Mouse (Mus musculus): ENCODE measurements around the gene Krt33a. TPM values are rescaled to one million over a fixed set of nuclear protein-coding genes. Genes with fewer than 3 reads are reported as not detected.

Krt33a gene
- total and polyA plus RNA-seq, 3 experiments: not detected

DNA sequence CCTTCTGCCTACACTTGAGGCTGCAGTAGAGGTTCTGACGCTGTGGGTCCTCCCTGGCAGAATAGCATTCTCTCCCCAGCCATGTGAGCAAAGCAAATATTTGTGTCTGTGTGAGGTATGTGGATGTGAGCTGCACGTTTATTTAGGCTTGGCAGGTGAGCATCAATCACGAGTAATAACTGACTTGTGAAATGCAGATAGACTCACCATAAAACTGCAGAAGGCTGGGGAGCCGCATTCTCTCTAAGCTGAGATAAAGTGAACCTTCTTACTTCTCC is 21.7 kb downstream of the Krt33a start:
- no peaks in the 10 kb centered on the region for H3K4me1 ChIP-seq (ENCODE audit: control insufficient read depth in 1 of 2, insufficient read depth in 2 of 2)
- H3K9ac ChIP-seq (ENCODE audit: insufficient read depth, low read depth): no peak overlapping the region
- H3K27me3 ChIP-seq (replicated peaks): peaks cover 78% of the 10 kb centered on the region
- H3K4me3 ChIP-seq (replicated peaks in 1 of 3; ENCODE audit: low read depth in 2 of 3, low read length in 2 of 3, poor library complexity in 1 of 3): no peak overlapping the region
- no peaks in the 10 kb centered on the region for H3K9me3 ChIP-seq (replicated peaks; ENCODE audit: low read length)
- H3K79me2 ChIP-seq (replicated peaks; ENCODE audit: control insufficient read depth, extremely low read depth, insufficient read depth, poor library complexity, severe bottlenecking): no peaks in the 10 kb centered on the region
- DNase-seq (ENCODE audit: extremely low read depth): no peak
- TF ChIP-seq NRF1 (IDR thresholded peaks at IDR 0.05; ENCODE audit: low read depth, low read length) (no peak), TCF12 (IDR thresholded peaks at IDR 0.05; ENCODE audit: low read depth, low read length) (no peak), ZKSCAN1 (IDR thresholded peaks at IDR 0.05; ENCODE audit: borderline replicate concordance, low read depth, low read length) (no peak), ZC3H11A (IDR thresholded peaks at IDR 0.05; ENCODE audit: low read depth, low read length) (no peak), CHD2 (IDR thresholded peaks at IDR 0.05; ENCODE audit: low read length) (no peak)
- in situ Hi-C loops (cut with MboI; ENCODE audit: low pct_ligation_motif_present, low pct_unique_long_range_greater_than_20kb, low sequenced_read_pairs) (no loop called here), dilution Hi-C loops (cut with MboI; ENCODE audit: extremely low pct_ligation_motif_present, extremely low pct_unique_long_range_greater_than_20kb, low sequenced_read_pairs) (no loop called here)
- H3K27ac ChIP-seq (ENCODE audit: insufficient read depth, low read depth): no peak overlapping the region
- no peak overlapping the region for H3K4me2 ChIP-seq (ENCODE audit: insufficient read depth, low read depth, poor library complexity, severe bottlenecking)
- H3K36me3 ChIP-seq (replicated peaks in 1 of 2; ENCODE audit: control insufficient read depth in 1 of 2, insufficient read depth in 1 of 2, low read length in 1 of 2): no peaks in the 10 kb centered on the region

DNA sequence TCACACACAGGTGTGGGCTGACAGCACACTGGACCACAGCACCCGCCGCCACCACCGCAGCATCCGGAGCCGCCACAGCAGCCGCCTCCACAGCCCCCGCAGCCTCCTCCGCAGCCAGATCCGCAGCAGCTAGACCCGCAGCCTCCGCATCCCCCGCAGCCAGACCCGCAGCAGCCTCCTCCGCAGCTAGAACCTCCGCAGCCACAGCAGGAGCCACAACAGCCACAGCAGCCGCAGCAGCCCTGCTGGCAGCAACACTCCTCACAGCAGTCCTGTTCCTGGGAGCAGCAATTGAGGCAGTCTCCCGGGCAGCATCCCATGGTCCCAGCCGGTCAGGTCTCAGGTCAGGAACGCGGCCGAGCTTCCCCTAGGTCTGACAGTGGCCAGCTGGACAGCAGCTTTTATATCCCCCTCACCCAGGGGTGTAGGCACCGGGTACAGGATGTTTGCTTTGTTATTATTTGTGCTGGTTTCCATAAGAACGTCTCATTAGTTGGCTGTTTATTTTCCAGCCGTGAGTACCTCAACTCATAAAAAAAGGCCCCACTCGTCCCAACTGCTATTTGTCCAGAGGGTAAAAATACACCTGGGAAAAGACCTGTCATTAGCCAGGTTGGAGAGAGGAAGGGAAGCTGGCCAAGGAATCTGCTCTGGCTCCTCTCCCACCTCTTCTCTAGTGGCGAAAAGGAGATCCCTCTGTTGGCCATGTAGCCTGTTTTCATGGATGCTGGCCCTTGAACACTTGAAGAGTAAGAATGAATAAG is 22.2 kb downstream of the Krt33a start, which contains the start of gene Krtap17-1:
Krtap17-1 (minus strand) TSS at position 375 of the 764 bp plus-strand sequence.
- no peaks in the 10 kb centered on the region for H3K79me2 ChIP-seq (replicated peaks; ENCODE audit: control insufficient read depth, extremely low read depth, insufficient read depth, poor library complexity, severe bottlenecking)
- dilution Hi-C loops (cut with MboI; ENCODE audit: extremely low pct_ligation_motif_present, extremely low pct_unique_long_range_greater_than_20kb, low sequenced_read_pairs) (no loop called here), in situ Hi-C loops (cut with MboI; ENCODE audit: low pct_ligation_motif_present, low pct_unique_long_range_greater_than_20kb, low sequenced_read_pairs) (no loop called here)
- TF ChIP-seq NRF1 (IDR thresholded peaks at IDR 0.05; ENCODE audit: low read depth, low read length) (no peak), ZNF384 (IDR thresholded peaks at IDR 0.05; ENCODE audit: low read depth, low read length) (no peak), ETS1 (conservative IDR thresholded peaks at IDR 0.05; ENCODE audit: low read depth, low read length) (no peak), POLR2AphosphoS2 (IDR thresholded peaks at IDR 0.05; ENCODE audit: low read depth, low read length) (no peak), MAFK (IDR thresholded peaks at IDR 0.05; ENCODE audit: insufficient replicate concordance, low read length) (no peak), ZMIZ1 (IDR thresholded peaks at IDR 0.05; ENCODE audit: low read depth, low read length) (no peak), CHD2 (IDR thresholded peaks at IDR 0.05; ENCODE audit: low read length) (no peak), MAZ (IDR thresholded peaks at IDR 0.05; ENCODE audit: low read depth, low read length) (no peak), RCOR1 (conservative IDR thresholded peaks at IDR 0.05; ENCODE audit: low read depth, low read length) (no peak), RAD21 (IDR thresholded peaks at IDR 0.05; ENCODE audit: low read depth, low read length) (no peak), MYC (IDR thresholded peaks at IDR 0.05; ENCODE audit: low read depth, low read length) (no peak), USF2 (conservative IDR thresholded peaks at IDR 0.05; ENCODE audit: low read depth, low read length) (no peak), EP300 (IDR thresholded peaks at IDR 0.05; ENCODE audit: low read length) (no peak), ZC3H11A (IDR thresholded peaks at IDR 0.05; ENCODE audit: low read depth, low read length) (no peak), ZKSCAN1 (IDR thresholded peaks at IDR 0.05; ENCODE audit: borderline replicate concordance, low read depth, low read length) (no peak), CTCF (conservative IDR thresholded peaks at IDR 0.05 in 1 of 2, IDR thresholded peaks at IDR 0.05 in 1 of 2; ENCODE audit: low read depth in 2 of 2, low read length in 2 of 2) (no peak), UBTF (IDR thresholded peaks at IDR 0.05; ENCODE audit: low read depth, low read length) (no peak)
- H3K4me1 ChIP-seq (ENCODE audit: control insufficient read depth in 1 of 2, insufficient read depth in 2 of 2): peaks cover 0 to 1% of the 10 kb centered on the region in 2 experiments; a peak in 2 of 4 replicates
- H3K4me3 ChIP-seq (replicated peaks in 1 of 3; ENCODE audit: low read depth in 2 of 3, low read length in 2 of 3, poor library complexity in 1 of 3): no peak within 1 kb of the TSS
- no peak within 1 kb of the TSS for H3K9ac ChIP-seq (ENCODE audit: insufficient read depth, low read depth)
- peaks cover 79% of the 10 kb centered on the region for H3K27me3 ChIP-seq (replicated peaks)
- DNase-seq (ENCODE audit: extremely low read depth): no peak
- H3K36me3 ChIP-seq (replicated peaks in 1 of 2; ENCODE audit: control insufficient read depth in 1 of 2, insufficient read depth in 1 of 2, low read length in 1 of 2): no peaks in the 10 kb centered on the region
- no peak within 1 kb of the TSS for H3K4me2 ChIP-seq (ENCODE audit: insufficient read depth, low read depth, poor library complexity, severe bottlenecking)
- H3K27ac ChIP-seq (ENCODE audit: insufficient read depth, low read depth): no peak within 1 kb of the TSS
- no peaks in the 10 kb centered on the region for H3K9me3 ChIP-seq (replicated peaks; ENCODE audit: low read length)
